Mouse (Mus musculus) kidney, postnatal 0 days (tissue): ENCODE data around the gene Hhipl2. TPM values are rescaled to one million over a fixed set of nuclear protein-coding genes. Genes with fewer than 3 reads are reported as not detected.

Source experiments
- ATAC-seq: fragments of 200-750 bp; cut with Nextera tagmentation; replicated peaks from 2 replicates; pipeline ENCODE4 v1.8.0; 2017; ENCODE audit warnings: low read depth, moderate number of reproducible peaks, moderate TSS enrichment, moderate library complexity; ENCODE audit not compliant: low FRiP score
- DNase-seq: peaks from one replicate; pipeline ENCODE4 v3.0.0-alpha.2; 2016; ENCODE audit warnings: low spot score
- H3K27ac ChIP-seq: fragments of 300-500 bp; sonication (generic); 2 replicates; pipeline ENCODE4 v1.5.1; 2014; ENCODE audit warnings: mild to moderate bottlenecking
- H3K27me3 ChIP-seq: fragments of 300-500 bp; sonication (generic); 2 replicates; pipeline ENCODE4 v1.6.1; 2014; ENCODE audit warnings: low read length, mixed read lengths; ENCODE audit not compliant: insufficient read depth
- H3K36me3 ChIP-seq: fragments of 300-500 bp; sonication (generic); 2 replicates; pipeline ENCODE4 v1.6.1; 2014; ENCODE audit warnings: low read length, mixed read lengths; ENCODE audit not compliant: insufficient read depth
- H3K4me1 ChIP-seq: fragments of 300-500 bp; sonication (generic); replicated peaks from 2 replicates; pipeline ENCODE4 v1.6.1; 2014; ENCODE audit warnings: antibody characterized with exemption, low read length, mixed read lengths; ENCODE audit not compliant: insufficient read depth
- H3K4me2 ChIP-seq: fragments of 300-500 bp; sonication (generic); 2 replicates; pipeline ENCODE4 v1.6.1; 2014; ENCODE audit warnings: mild to moderate bottlenecking, low read length, moderate library complexity, mixed read lengths
- H3K4me3 ChIP-seq: fragments of 300-500 bp; sonication (generic); replicated peaks from 2 replicates; pipeline ENCODE4 v1.5.1; 2014; ENCODE audit warnings: low read depth, low read length
- H3K9ac ChIP-seq: fragments of 300-500 bp; sonication (generic); 2 replicates; pipeline ENCODE4 v1.6.1; 2014; ENCODE audit warnings: low read depth, low read length
- H3K9me3 ChIP-seq: fragments of 300-500 bp; sonication (generic); replicated peaks from 2 replicates; pipeline ENCODE4 v1.6.1; 2016; ENCODE audit warnings: low read length, inconsistent platforms, mixed read lengths
- CTCF ChIP-seq: IDR thresholded peaks from 2 replicates; pipeline ENCODE4 v1.5.1; 2016; ENCODE audit warnings: antibody characterized with exemption, low read depth, mild to moderate bottlenecking, moderate library complexity
- WGBS: fragments of 180-500 bp; shearing (Covaris S2); extraction: QIAGEN DNeasy Blood & Tissue Kit; methylation state at CpG from one replicate; pipeline ENCODE4 v1.1.7; 2014; 5-methylcytosine and 5-hydroxymethylcytosine counted together
- polyA plus RNA-seq: library from polyadenylated mRNA; unstranded; fragments of >200 nt; fragmentation: Nextera tagmentation; extraction: Ambion mirVana; gene quantifications from 2 replicates; pipeline ENCODE4 v1.2.1, GENCODE M21; 2015

Gene Hhipl2
- polyA plus RNA-seq, 1 experiment from 2014 or later = 0.21 TPM

DNA sequence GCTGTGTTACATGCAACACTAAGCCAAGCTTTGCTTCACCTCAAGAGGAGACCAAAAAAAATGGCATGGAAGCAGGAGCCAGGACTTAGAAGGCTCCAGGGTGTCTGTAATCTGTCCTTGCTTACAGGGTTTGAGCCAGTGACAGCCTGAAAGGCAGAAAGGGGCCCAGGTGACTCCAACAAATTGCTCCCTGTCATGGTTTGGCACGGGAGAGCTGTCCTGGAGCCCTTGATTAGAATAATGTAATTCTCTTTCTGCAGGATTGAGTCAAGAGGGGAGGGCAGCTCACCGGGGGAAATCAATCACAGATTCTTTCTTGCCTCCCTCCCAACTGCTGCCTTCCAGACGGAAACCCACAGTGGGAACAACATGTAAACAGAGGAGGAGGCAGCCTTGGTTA lies 35.1 kb downstream of the Hhipl2 start:
- DNase-seq (no peak), ATAC-seq (no peak)
- no peak for TF ChIP-seq CTCF
- Histone ChIP-seq H3K4me1 (no peaks in the 10 kb centered on the region), H3K9me3 (no peaks in the 10 kb centered on the region; the same call in 1 of the 2 replicates), H3K27me3 (no peaks in the 10 kb centered on the region), H3K36me3 (no peaks in the 10 kb centered on the region), H3K9ac (no peak overlapping the region), H3K4me2 (no peak overlapping the region), H3K4me3 (no peak overlapping the region), H3K27ac (no peak overlapping the region)
- WGBS = 20% methylated on average over 3 of the region's 3 CpGs

Other genes with a start within 250 kb of the Hhipl2 start
- 8.4 and 9.8 TPM in 2 replicates for gene Disp1, start 196.7 kb upstream of the Hhipl2 start, polyA plus RNA-seq
- gene Aida, start 121.6 kb upstream of the Hhipl2 start, polyA plus RNA-seq = 32.5 and 36.9 TPM in 2 replicates
- gene Brox, start 120.9 kb upstream of the Hhipl2 start, polyA plus RNA-seq = 43.7 and 47.0 TPM in 2 replicates
- gene Mia3, start 48.7 kb upstream of the Hhipl2 start, polyA plus RNA-seq = 60.8 and 61.9 TPM in 2 replicates
- gene Taf1a, start 29.2 kb upstream of the Hhipl2 start, polyA plus RNA-seq = 12.1 and 13.0 TPM in 2 replicates